Mouse (Mus musculus) naive thymus-derived CD4-positive, alpha-beta T cell, adult 2 months (primary cell): ENCODE measurements around the gene Ms4a5.
"Not testable (repeated sequence)": the region's sequence is repeated elsewhere in the genome, so short reads cannot be mapped to it uniquely, and the experiment has no call there.

Experiments
- DNase-seq: peaks from one replicate; pipeline ENCODE4 v3.0.0-alpha.2; 2011; ENCODE audit warnings: low read depth

Ms4a5 gene

DNA sequence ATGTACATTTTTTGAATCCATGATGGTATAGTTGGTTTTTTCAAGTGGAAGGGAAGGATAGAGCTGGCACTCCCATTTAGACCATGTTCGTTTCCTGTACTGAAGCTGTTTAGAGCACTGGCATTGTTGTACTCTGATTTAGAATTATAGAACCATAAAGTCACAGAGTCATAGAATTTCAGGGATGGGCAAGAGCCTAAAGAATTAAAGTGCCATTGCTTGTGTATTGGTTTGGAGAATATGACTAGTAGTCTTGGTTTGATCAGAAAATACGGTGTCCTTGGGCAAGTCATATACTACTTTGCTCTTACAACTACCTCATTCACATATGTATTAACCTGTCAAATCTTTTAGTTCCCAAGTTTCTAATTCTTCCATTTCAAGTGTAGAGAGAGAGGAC is at the start of gene Ms4a5:
Ms4a5 (minus strand) TSS at position 101 of the 400 bp plus-strand sequence.
- DNase-seq: no peak

DNA sequence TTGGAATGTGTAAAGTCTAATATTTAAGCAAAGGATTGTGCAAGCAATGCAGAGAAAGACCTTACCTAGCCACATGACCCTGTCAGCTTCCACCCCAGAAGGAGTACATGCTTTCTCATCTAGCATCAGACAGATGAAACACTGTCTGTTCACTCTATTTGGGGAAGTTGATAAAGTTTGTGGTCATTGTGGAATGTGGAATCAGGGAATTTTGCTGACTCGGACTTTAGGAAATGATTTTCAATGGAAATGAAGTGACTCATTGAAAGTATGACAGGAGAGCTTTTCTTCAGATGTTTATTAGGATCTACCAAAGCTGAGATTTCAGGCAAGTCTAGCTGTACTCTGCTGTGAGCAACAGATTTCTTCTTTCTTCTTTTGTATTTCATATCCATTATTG is 37.5 kb upstream of the Ms4a5 start:
- DNase-seq: no peak

DNA sequence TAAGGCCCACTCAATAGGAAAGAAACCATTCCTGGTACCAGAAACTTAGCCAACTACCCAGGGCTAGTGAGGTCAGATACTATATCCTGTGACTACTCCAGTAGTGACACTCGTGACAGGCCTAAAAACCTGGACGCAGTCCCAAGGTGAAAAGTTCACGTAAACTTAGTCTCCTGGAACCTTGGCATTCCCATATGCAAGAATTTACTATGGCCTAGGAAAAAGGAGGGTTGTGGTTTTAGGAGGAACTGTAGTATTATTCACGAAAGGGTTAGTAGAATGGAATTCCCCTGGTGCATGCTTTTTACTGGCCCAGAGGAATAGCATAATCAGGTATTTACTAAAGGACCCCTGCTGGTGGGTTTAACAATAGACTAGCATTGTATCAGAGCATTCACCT is 33.1 kb upstream of the Ms4a5 start:
- no peak for DNase-seq

DNA sequence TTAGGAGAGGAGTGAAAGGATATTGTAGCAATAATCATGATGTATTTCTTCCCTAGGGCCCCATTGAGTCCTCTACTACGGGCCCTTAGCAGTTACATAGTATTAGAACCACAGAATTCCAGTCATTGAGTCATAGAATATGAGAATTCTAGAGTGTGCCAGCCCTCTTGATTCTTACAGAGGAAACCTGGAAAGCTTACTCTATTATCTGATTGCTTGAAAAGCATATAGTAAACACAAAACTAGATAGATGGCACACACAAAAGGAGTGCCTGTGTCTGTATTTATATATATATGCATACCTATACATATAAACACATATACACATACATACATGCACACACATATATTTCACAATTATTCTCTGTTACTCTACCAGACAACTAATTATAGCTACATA is 30.7 kb upstream of the Ms4a5 start, which contains the start of gene Ms4a14:
Ms4a14 (minus strand) TSS at position 101 of the 400 bp plus-strand sequence.
- no peak for DNase-seq

DNA sequence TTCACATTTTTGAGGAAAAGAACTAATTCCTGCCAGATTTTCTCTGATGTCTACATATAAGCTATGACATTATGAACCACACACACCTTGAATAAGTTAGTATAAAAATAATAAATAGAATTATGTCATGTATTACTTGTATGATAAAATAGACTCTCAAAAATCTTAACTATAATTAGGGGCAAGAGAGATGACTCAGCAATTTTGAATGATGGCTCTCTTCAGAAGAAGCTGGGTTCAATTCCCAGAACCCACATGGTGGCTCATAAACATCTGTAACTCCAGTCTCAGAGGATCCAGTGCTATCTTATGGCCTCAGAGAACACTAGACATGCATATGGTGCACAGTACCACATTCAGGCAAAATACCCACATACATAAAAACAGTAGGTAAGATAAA is 25.2 kb upstream of the Ms4a5 start:
- no peak for DNase-seq

DNA sequence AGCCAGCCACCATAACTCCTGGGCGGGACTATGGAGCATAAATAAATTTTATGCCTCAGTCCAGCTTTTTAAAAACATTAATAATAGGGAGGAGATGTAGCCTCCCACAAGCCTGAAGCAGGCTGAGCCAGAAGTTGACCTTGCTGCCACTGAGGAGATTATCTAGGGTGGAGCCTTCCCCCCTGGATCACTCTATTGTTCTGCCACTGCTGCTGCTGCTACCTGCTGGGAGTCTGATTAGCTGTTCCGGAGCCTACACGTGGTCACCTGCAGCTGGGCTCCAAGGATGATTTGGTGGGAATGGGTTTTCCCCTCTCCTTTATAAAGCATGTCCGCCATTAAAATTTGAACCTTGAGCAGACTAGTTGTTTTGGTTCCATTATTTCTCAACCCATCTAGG is 15.9 kb upstream of the Ms4a5 start:
- not testable (repeated sequence) for DNase-seq

DNA sequence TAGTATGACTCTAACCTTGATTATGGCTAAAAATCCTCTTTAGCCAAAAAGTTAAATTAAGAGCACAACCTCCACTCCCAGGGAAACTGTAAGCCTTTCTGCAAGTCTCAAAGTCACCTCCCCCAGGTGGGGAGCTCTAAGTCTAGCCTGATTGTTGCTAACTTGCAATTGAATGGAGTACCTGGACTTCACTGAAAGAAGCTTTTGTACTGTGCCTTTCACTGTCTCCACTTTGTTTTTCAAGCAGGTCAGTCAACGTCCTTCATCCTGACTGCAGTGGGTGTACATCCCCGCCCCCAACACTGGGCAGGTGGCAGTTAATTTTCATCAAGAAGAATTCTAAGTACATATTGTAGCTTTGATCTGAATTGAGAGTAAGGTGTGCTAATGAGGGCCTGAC is 15.3 kb upstream of the Ms4a5 start:
- DNase-seq: no peak

DNA sequence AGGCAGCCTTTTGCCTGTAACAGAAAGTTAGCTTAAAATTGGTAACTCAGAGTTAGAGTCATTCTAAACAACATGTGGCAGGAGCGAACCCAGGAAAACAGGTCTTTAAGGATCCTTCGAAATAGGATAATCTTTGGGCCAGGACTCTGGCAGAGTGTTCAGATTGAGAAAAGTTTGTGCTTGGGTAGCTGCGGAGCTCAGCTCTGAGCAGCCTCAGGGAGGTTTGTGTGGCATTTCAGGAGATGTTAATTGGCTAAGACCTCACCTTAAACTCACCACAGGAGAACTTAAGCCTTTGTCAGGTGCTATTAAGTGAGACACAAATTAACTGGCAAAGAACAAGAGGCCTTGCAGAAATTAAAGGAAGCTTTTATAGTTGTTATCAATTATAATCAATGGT is 9.9 kb upstream of the Ms4a5 start:
- peak; percentile 9 for DNase-seq

DNA sequence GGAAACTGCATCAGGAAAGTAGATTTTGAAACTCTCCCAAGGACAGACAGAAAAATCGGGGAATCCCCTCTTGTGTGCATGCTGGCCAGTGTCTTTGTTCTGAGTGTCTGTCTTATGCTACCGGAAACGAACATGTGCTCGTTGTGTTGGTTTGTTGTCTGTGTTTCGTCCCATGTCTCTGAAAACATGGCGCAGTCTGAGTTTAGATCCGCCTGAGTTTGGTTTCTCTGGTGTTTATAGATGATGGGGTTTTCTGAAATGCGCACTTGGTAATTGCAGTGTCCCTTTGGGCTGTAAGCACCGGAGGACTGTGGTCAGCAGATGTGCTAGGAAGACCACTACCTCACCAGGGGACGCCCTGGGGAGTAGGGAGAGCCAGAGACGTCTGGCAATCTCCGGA is 9.3 kb upstream of the Ms4a5 start:
- DNase-seq: peak; percentile 59

DNA sequence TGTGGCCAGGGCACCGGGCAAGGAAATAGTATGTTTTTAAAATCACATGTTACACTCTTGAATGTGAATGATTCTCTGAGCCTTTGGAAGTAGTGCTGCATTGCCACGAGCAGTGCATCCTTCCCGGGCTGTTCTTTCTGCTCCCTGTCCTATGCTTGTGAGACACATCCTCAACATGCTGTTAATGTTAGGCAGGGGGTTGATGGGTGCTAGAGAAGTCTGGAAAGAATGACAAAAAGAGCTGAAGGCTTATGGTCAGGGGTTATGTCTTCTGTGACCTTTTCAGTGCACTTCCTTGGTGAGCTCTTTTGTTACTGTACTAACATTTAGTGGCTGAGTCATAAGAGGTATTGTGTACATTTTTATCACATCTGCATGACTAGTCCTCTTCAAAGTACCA is 3.5 kb downstream of the Ms4a5 start:
- DNase-seq: no peak

DNA sequence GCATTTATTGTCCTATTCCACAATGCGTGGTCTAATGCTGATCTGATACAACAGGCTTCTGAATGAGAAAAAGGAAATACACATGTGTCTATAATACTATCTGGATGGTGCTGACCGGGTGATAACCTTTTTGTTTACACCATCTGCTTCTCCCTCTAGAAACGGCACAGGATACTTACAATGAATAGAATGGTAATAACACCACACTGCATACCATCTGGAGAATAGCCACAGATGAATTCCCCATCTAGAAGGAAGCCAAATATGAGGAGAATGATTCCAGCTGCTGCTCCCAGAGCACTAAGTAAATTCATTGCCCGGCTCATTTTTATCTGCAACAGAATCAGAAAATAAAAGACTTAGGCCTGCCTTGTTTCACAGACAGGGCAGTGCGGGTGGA is 7.2 kb downstream of the Ms4a5 start:
- DNase-seq: no peak

DNA sequence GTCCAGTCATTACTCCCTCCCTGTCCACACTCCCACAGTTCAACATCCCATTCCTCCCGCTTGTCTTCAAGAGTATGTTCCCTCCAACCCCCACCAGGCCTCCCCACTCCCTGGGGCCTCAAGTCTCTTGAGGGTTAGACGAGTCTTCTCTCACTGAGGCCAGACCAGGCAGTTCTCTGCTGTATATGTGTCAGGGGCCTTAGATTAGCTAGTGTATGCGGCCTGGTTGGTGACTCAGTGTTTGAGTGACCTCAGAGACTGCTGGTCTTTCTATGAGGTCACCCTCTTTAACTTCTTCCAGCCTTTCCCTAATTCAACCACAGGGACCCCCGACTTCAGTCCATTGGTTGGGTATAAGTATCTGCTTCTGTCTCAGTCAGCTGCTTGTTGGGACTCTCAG is 16.7 kb downstream of the Ms4a5 start:
- DNase-seq: no peak

DNA sequence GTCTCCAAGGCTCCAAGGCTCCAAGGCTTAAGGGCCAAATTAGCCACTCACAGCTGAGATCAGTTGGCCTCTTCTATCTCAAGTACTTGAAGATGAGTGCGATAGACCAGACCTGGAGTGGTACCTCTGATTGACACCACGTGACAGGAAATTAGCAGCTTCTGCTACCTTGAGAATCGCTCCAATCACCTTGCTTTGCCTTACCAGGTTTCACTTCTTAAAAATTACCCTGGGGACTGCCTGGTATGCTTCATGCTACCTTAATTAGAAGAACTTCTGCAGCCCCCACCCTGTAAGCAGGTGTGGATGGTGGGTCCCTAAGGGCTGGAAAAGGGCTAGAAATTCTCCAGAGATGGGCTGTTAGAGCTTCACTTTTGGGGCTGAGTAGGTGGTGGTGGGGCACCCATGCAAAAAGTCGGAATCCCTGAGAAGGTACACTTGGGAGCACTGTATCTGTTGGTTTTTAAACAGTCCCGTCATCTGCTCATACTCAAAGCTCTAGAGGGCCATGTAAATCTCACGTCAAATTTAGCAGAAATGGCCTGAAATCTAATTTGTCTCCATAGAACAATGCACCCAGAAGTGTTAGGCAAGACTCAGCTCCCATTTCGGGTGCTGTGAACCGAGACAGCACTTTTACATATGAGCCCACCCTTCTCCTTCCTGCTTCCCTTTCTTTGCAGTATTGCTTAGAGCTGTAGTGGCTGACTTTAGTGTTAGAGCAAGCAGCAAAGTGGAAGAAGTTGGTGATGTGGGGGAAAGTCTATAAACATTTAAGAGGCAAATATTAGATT is 17.4 kb downstream of the Ms4a5 start, which contains the start of gene Ms4a1:
Ms4a1 (minus strand) TSS at position 190 of the 794 bp plus-strand sequence.
- DNase-seq: no peak

DNA sequence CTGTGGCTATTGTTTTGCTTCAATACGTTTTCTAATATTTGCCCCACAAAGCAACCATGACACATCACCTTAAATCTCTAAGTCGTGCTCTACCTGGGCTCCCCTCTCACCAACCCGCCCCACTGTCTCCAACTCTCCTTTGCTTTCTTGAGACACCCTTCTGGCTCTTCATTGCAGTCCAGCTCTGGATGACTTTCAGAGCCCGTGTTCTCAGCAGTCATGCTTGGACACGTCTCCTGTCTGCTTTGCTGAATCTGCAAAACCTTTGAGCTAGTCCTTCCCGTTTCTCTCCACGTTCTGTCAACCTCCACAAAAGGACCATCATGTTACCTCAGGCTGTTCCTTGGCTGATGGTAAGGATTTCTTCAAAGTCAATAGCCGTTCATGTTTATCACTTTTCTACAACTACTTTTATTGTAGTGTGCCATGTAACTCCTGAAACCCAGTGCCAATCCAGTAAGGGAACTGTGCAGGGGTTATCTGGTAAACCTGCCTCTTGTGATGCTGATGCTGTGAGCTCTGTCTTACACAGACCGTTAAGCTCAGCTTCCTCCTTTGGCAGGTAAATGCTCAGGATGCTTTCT is 19.0 kb downstream of the Ms4a5 start:
- DNase-seq: no peak

DNA sequence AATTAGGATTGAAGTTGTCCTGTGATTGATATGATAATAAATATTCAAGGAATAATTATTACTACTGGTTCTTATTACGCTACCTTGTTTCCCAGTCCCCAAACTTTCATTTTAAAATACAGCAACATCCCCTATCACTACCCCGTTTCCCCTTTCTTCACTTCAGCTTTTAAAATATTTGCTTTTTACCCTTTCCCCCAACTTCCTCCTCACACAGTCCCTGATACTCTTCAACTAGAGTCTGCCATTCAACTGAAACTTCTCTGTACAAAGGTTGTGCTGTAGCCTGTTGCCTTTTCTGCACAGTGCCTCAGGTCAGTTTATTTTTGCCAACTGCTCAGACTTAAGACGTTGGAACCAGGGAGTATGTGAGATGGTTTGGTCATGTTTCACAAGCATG is 20.1 kb downstream of the Ms4a5 start:
- no peak for DNase-seq

DNA sequence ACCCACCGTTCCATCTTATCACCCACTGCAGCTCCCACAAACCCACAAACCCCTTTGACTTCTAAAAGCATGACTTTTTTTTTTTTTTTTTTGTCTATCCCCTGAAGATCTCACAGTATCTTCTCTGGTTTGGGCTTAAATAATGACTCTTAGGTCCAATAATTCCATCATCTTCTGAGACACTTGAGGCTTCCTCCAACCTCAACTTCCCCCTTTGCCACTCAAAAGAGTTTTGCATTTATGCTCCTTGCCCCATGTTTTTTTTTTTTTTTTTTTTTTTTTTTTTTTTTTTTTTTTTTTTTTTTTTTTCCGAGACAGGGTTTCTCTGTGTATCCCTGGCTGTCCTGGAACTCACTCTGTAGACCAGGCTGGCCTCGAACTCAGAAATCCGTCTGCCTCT is 20.7 kb downstream of the Ms4a5 start:
- DNase-seq: not testable (repeated sequence)

DNA sequence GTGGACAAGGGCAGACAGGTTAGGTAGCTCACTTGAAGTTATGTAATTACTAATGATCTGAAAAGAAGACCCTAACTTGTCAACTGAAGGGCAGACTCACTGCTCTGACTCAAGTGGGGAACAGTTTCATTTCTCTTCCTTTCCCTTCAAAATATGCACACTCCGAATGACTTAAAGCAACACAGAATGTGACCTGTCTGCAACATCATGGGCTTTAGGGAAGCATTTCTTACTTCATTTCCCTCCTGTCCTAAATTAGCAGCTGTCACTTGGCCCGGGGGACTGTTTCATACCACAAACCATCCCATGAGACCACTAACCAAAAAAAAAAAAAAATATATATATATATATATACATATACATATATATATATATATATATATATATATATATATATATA is 22.2 kb downstream of the Ms4a5 start:
- no peak for DNase-seq

DNA sequence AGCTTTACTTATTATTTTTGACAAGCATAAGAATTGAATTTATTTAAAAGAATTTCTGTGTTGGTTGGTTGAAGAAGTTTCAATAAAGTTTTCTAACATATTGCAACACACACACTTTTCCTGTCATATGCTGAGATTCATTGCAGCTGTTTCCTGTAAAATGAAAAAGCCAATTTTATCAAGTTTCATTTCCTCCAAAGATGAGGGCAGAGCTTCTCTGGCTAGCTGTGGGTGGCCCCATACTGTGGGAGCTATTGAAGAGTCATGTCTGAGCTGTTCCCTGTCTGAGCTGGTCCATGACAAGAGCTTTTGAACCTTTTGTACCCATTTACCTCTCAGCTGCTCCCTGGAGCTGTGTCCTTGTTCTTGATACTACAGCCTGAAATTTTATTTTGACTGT is 39.4 kb downstream of the Ms4a5 start:
- no peak for DNase-seq

DNA sequence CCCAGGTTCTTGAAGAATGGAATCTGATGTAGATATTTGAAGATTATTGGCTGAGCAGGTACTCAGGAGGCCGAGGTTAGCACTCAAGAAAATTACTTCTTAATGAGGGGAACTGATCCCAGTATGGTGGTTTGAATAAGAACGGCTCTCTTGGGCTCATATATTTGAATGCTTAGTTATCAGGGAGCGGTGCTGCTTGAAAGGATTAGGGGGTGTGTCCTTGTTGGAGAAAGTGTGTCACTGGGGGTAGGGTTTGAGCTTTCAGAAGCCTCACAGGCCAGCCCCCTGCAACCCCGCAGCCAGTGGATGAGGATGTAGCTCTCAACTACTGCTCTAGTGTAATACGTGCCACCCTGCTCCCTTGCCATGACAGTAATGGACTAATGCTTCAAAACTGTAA is 41.1 kb downstream of the Ms4a5 start:
- DNase-seq: no peak

DNA sequence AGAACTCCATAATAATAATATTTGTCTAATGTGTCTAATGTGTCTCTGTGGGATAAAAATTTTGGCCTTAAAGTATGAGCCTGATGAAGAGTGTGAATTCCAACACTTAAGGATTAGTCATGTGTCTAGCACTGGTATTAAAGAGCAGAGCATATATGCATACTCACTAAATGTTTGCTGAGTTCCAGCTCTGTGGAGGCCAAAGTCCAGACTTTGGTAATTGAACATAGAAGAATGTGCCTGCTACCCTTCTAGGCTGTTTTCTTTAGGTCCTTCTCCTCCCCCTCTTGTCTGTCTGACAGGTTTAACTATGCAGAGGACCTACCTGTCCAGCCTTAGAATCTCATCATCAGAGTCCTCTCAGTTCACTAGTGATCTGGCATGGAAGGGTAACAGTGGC is 47.9 kb downstream of the Ms4a5 start:
- DNase-seq: no peak

DNA sequence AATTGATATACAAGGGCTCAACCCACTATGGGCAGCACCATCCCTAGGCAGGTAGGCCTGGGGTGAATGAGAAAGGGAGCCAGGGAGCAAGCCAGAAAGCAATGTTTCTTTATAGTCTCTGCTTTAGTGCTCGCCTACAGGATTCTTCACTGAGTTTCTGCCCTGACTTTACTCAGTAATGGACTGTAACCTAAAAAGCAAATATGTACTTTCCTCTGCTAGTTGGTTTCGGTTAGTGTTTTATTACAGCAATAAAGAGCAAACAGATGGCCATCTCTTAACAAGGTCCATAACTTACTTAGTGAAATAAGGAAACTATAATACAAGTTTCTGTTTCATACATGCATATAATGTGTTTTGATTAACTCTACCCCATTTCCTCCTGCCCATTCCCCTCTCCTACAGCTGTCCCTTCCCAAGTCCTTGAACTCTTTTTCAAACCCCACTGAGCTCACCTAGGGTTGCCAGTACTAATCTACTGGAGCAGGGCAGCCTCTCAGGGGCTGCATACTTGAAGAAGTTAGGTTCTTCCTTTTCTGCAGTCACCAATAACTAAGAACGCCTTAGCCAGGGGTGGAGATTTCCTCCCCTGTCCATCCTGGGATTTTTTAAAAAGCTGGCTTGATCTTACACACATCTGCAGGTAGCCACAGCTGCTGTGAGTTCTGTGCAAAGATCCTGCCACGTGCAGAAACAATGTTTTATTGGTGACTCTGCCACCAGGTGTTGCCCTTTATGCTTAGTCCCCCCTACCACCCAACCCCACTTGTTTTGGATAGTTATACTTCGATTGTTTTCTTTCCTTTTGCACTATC is 48.5 kb downstream of the Ms4a5 start:
- no peak for DNase-seq

DNA sequence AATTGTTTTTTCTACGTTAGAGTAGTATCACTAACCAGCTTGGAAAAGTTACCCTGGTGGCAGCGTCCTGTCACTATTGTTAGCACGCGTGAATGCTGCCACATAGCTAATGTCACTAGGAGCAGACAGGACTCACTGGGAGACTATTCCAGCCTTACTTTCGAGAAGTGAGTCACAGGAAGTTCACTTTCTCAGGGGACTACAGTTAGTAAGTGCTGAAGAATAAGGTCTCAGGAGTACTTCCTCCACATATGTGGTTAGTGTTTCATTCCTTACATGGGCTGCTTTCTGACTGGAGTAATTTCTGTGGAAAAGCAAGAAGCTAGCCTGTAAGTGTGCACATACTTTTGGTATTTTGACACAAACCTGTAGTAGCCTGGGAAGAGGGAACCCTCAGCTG is 49.4 kb downstream of the Ms4a5 start:
- no peak for DNase-seq

DNA sequence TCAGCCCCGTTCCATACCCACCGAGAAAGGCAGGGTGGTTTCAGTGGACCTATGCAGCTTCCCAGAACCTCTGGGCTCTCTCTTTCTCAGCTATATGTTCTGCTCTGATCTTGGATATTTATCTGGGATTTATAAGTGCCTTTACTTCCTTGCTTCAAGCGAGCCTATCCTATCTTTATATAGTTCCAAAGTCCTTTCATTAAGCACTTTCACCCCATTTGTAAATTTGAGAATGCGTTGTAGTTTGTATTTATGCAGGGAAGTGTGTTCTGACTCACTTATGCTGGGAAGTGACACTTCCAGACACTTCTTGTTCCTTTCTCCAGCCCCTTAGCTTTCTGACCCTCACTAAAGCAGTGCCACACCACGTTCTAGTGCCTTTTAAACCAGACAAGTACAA is 51.3 kb downstream of the Ms4a5 start, which contains the start of gene Ms4a12:
Ms4a12 (minus strand) TSS at position 101 of the 400 bp plus-strand sequence.
- DNase-seq: no peak
